Mouse (Mus musculus): ENCODE results near the gene Sgcd. TPM values are rescaled to one million over a fixed set of nuclear protein-coding genes. Genes with fewer than 3 reads are reported as not detected.
"Not testable (repeated sequence)": the region's sequence is repeated elsewhere in the genome, so short reads cannot be mapped to it uniquely, and the experiment has no call there.

Gene Sgcd
- polyA plus RNA-seq, 1 experiment from 2014 or later: 4.3 TPM

- WGBS: 11% methylated on average over 3 of the region's 3 CpGs
- H3K4me2 ChIP-seq (replicated peaks; ENCODE audit: low read depth, low read length): no peak overlapping the region
- H3K4me3 ChIP-seq (ENCODE audit: low read depth, low read length): no peak overlapping the region
- H3K27ac ChIP-seq (ENCODE audit: low read depth, low read length): no peak overlapping the region
- no peaks in the 10 kb centered on the region for H3K36me3 ChIP-seq (ENCODE audit: control insufficient read depth, insufficient read depth, low read length)
- ATAC-seq (ENCODE audit: low FRiP score): peak; percentile 57
- 0 out of 2 replicates have a peak, but pooled peaks cover 4% of the 10 kb centered on the region for H3K27me3 ChIP-seq (ENCODE audit: control insufficient read depth, insufficient read depth, low read length)
- no peaks in the 10 kb centered on the region for H3K9me3 ChIP-seq (ENCODE audit: control insufficient read depth, low read length)
- H3K9ac ChIP-seq (ENCODE audit: low read depth, low read length): no peak overlapping the region
- H3K4me1 ChIP-seq (replicated peaks; ENCODE audit: control insufficient read depth, insufficient read depth, low read length): no peaks in the 10 kb centered on the region
- DNase-seq (ENCODE audit: low spot score): peak; percentile 33
These were observed 142.9 kb downstream of the Sgcd start for GRCm38 (mm10) chr11:47845894-47846293.

GRCm38 (mm10) chr11:47833283-47833682 is 155.5 kb downstream of the Sgcd start:
- Histone ChIP-seq H3K4me2 (replicated peaks; ENCODE audit: low read depth, low read length) (no peak overlapping the region), H3K4me3 (ENCODE audit: low read depth, low read length) (no peak overlapping the region), H3K36me3 (ENCODE audit: control insufficient read depth, insufficient read depth, low read length) (no peaks in the 10 kb centered on the region), H3K27ac (ENCODE audit: low read depth, low read length) (no peak overlapping the region), H3K27me3 (ENCODE audit: control insufficient read depth, insufficient read depth, low read length) (no peaks in the 10 kb centered on the region), H3K4me1 (replicated peaks; ENCODE audit: control insufficient read depth, insufficient read depth, low read length) (no peaks in the 10 kb centered on the region), H3K9ac (ENCODE audit: low read depth, low read length) (no peak overlapping the region), H3K9me3 (ENCODE audit: control insufficient read depth, low read length) (no peaks in the 10 kb centered on the region)
- 85% methylated on average over 4 of the region's 4 CpGs for WGBS
- ATAC-seq (ENCODE audit: low FRiP score): no peak
- DNase-seq (ENCODE audit: low spot score): no peak

- Histone ChIP-seq H3K36me3 (ENCODE audit: control insufficient read depth, insufficient read depth, low read length) (no peaks in the 10 kb centered on the region), H3K27me3 (ENCODE audit: control insufficient read depth, insufficient read depth, low read length) (no peaks in the 10 kb centered on the region), H3K4me2 (replicated peaks; ENCODE audit: low read depth, low read length) (no peak overlapping the region), H3K4me3 (ENCODE audit: low read depth, low read length) (no peak overlapping the region), H3K27ac (ENCODE audit: low read depth, low read length) (no peak overlapping the region), H3K4me1 (replicated peaks; ENCODE audit: control insufficient read depth, insufficient read depth, low read length) (no peaks in the 10 kb centered on the region), H3K9ac (ENCODE audit: low read depth, low read length) (no peak overlapping the region), H3K9me3 (ENCODE audit: control insufficient read depth, low read length) (no peaks in the 10 kb centered on the region)
- DNase-seq (ENCODE audit: low spot score) (no peak), ATAC-seq (ENCODE audit: low FRiP score) (no peak)
These were observed 178.5 kb downstream of the Sgcd start for GRCm38 (mm10) chr11:47810307-47810706.

- no peak overlapping the region for H3K27ac ChIP-seq (ENCODE audit: low read depth, low read length)
- H3K4me2 ChIP-seq (replicated peaks; ENCODE audit: low read depth, low read length): no peak overlapping the region
These were observed 184.6 kb downstream of the Sgcd start for GRCm38 (mm10) chr11:47804101-47804715.

GRCm38 (mm10) chr11:47777916-47778226 is 210.9 kb downstream of the Sgcd start:
- Histone ChIP-seq H3K4me1 (replicated peaks; ENCODE audit: control insufficient read depth, insufficient read depth, low read length) (no peaks in the 10 kb centered on the region), H3K9ac (ENCODE audit: low read depth, low read length) (no peak overlapping the region), H3K4me2 (replicated peaks; ENCODE audit: low read depth, low read length) (no peak overlapping the region), H3K27me3 (ENCODE audit: control insufficient read depth, insufficient read depth, low read length) (no peaks in the 10 kb centered on the region), H3K36me3 (ENCODE audit: control insufficient read depth, insufficient read depth, low read length) (no peaks in the 10 kb centered on the region), H3K27ac (ENCODE audit: low read depth, low read length) (no peak overlapping the region), H3K4me3 (ENCODE audit: low read depth, low read length) (no peak overlapping the region), H3K9me3 (ENCODE audit: control insufficient read depth, low read length) (no peaks in the 10 kb centered on the region)
- WGBS: 71% methylated on average over 4 of the region's 4 CpGs
- DNase-seq (ENCODE audit: low spot score) (no peak), ATAC-seq (ENCODE audit: low FRiP score) (no peak)

More at GRCm38 (mm10) chr11:47804101-47804715, 184.6 kb downstream of the Sgcd start:
- Histone ChIP-seq H3K36me3 (ENCODE audit: control insufficient read depth, insufficient read depth, low read length) (no peaks in the 10 kb centered on the region), H3K27me3 (ENCODE audit: control insufficient read depth, insufficient read depth, low read length) (no peaks in the 10 kb centered on the region), H3K4me1 (replicated peaks; ENCODE audit: control insufficient read depth, insufficient read depth, low read length) (no peaks in the 10 kb centered on the region), H3K4me3 (ENCODE audit: low read depth, low read length) (no peak overlapping the region), H3K9me3 (ENCODE audit: control insufficient read depth, low read length) (no peaks in the 10 kb centered on the region), H3K9ac (ENCODE audit: low read depth, low read length) (no peak overlapping the region)
- ATAC-seq (ENCODE audit: low FRiP score): no peak
- no peak for DNase-seq (ENCODE audit: low spot score)
- 96% methylated on average over 6 of the region's 6 CpGs for WGBS

GRCm38 (mm10) chr11:47777226-47777915 is 211.4 kb downstream of the Sgcd start:
- Histone ChIP-seq H3K9me3 (ENCODE audit: control insufficient read depth, low read length) (no peaks in the 10 kb centered on the region), H3K4me3 (ENCODE audit: low read depth, low read length) (no peak overlapping the region), H3K27me3 (ENCODE audit: control insufficient read depth, insufficient read depth, low read length) (no peaks in the 10 kb centered on the region), H3K9ac (ENCODE audit: low read depth, low read length) (no peak overlapping the region), H3K4me2 (replicated peaks; ENCODE audit: low read depth, low read length) (no peak overlapping the region), H3K27ac (ENCODE audit: low read depth, low read length) (no peak overlapping the region), H3K36me3 (ENCODE audit: control insufficient read depth, insufficient read depth, low read length) (no peaks in the 10 kb centered on the region), H3K4me1 (replicated peaks; ENCODE audit: control insufficient read depth, insufficient read depth, low read length) (no peaks in the 10 kb centered on the region)
- ATAC-seq (ENCODE audit: low FRiP score): no peak
- no peak for DNase-seq (ENCODE audit: low spot score)
- 89% methylated on average over 4 of the region's 4 CpGs for WGBS

GRCm38 (mm10) chr11:47776019-47776418 is 212.8 kb downstream of the Sgcd start:
- WGBS: 33% methylated on average over 1 of the region's 1 CpGs
- H3K4me1 ChIP-seq (replicated peaks; ENCODE audit: control insufficient read depth, insufficient read depth, low read length): no peaks in the 10 kb centered on the region
- no peak overlapping the region for H3K4me3 ChIP-seq (ENCODE audit: low read depth, low read length)
- no peak for DNase-seq (ENCODE audit: low spot score)
- no peaks in the 10 kb centered on the region for H3K27me3 ChIP-seq (ENCODE audit: control insufficient read depth, insufficient read depth, low read length)
- H3K4me2 ChIP-seq (replicated peaks; ENCODE audit: low read depth, low read length): no peak overlapping the region
- H3K27ac ChIP-seq (ENCODE audit: low read depth, low read length): no peak overlapping the region
- H3K9me3 ChIP-seq (ENCODE audit: control insufficient read depth, low read length): no peaks in the 10 kb centered on the region
- H3K9ac ChIP-seq (ENCODE audit: low read depth, low read length): no peak overlapping the region
- no peaks in the 10 kb centered on the region for H3K36me3 ChIP-seq (ENCODE audit: control insufficient read depth, insufficient read depth, low read length)
- no peak for ATAC-seq (ENCODE audit: low FRiP score)

- WGBS: 88% methylated on average over 2 of the region's 2 CpGs
- Histone ChIP-seq H3K36me3 (ENCODE audit: control insufficient read depth, insufficient read depth, low read length) (no peaks in the 10 kb centered on the region), H3K4me2 (replicated peaks; ENCODE audit: low read depth, low read length) (no peak overlapping the region), H3K4me1 (replicated peaks; ENCODE audit: control insufficient read depth, insufficient read depth, low read length) (no peaks in the 10 kb centered on the region), H3K9me3 (ENCODE audit: control insufficient read depth, low read length) (no peaks in the 10 kb centered on the region), H3K27me3 (ENCODE audit: control insufficient read depth, insufficient read depth, low read length) (no peaks in the 10 kb centered on the region), H3K4me3 (ENCODE audit: low read depth, low read length) (no peak overlapping the region), H3K9ac (ENCODE audit: low read depth, low read length) (no peak overlapping the region), H3K27ac (ENCODE audit: low read depth, low read length) (no peak overlapping the region)
- DNase-seq (ENCODE audit: low spot score) (no peak), ATAC-seq (ENCODE audit: low FRiP score) (no peak)
These were observed 222.9 kb downstream of the Sgcd start for GRCm38 (mm10) chr11:47765859-47766258.

- H3K27ac ChIP-seq (ENCODE audit: low read depth, low read length); DNase-seq (ENCODE audit: low spot score); H3K27me3 ChIP-seq (ENCODE audit: control insufficient read depth, insufficient read depth, low read length); H3K36me3 ChIP-seq (ENCODE audit: control insufficient read depth, insufficient read depth, low read length); H3K9ac ChIP-seq (ENCODE audit: low read depth, low read length); H3K9me3 ChIP-seq (ENCODE audit: control insufficient read depth, low read length); ATAC-seq (ENCODE audit: low FRiP score); H3K4me2 ChIP-seq (replicated peaks; ENCODE audit: low read depth, low read length); H3K4me3 ChIP-seq (ENCODE audit: low read depth, low read length); H3K4me1 ChIP-seq (replicated peaks; ENCODE audit: control insufficient read depth, insufficient read depth, low read length): not testable (repeated sequence)
- WGBS: 88% methylated on average over 3 of the region's 3 CpGs
These were observed 225.2 kb downstream of the Sgcd start for GRCm38 (mm10) chr11:47763569-47763968.

Measured in hindbrain, embryonic 11.5 days (tissue).